Mouse (Mus musculus): ENCODE data around the gene Pheta1.
A peak's percentile ranks its signal among the peaks of the same experiment; 100 is the strongest.

Pheta1 gene

DNA sequence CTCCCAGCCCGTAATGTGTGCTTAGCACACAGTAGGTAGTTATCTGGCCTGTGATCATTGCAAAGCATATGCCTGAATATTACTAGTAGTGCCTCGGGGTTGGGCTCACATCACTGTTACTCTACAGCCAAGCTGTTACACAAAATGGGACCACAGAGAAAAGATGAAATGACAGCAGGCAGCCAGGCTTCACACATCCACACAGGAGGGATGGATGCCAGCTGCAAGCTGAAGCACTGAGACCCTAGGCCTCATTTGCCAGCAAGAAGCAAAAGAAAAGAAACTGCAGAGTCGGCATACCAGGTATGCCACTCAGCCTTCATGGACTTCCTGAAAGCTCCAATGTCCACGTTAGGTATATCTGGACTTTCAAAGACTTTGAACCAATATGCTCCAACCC, 20.9 kb upstream of the Pheta1 start:
- DNase-seq (ENCODE audit: low read depth) = no peak

DNA sequence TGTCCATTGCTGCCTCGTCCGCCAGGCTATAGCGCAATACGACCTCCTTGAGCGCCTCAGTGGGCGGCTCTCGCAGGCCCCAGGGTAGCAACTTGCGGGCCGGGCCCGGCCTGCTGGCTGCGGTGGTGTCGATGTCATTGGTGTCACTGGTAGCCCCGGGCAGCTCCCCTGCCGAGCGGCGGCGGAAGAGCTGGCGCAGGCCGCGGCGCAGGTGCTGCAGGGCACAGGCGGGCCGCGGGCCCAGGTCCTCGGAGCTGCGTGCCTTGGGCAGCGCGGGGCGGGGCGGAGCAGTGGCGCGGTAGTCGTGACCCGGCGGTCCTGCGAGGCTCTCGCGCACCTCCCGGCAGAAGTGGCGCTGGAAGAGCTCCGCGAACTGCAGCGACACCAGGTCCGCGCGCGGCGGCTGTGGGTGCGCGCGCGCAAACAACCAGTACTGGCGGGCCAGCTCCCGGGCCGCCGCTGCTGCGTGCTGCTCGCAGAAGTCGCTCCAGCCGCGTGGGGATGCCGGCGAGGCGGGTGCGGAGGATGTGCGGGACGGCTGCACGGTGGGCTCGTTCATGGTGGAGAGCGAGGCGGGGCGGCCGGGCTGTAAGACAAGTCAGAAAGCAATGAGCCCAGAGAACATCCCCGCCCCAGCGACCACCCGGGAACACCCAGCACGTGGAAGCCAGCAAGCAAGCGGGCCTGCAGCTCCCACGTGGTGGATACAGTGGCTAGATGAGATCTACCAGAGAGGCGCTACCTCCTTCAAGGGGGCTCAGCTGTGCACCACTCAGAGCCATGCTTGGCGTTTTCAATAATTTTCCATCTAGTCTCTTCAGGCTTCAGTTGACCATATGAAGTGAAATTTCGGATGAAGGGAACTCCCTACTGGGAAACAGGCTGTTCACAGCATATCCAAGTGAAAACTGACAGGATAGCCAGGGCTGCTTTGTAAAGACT, 20.0 kb upstream of the Pheta1 start:
- DNase-seq (ENCODE audit: low read depth) = no peak

DNA sequence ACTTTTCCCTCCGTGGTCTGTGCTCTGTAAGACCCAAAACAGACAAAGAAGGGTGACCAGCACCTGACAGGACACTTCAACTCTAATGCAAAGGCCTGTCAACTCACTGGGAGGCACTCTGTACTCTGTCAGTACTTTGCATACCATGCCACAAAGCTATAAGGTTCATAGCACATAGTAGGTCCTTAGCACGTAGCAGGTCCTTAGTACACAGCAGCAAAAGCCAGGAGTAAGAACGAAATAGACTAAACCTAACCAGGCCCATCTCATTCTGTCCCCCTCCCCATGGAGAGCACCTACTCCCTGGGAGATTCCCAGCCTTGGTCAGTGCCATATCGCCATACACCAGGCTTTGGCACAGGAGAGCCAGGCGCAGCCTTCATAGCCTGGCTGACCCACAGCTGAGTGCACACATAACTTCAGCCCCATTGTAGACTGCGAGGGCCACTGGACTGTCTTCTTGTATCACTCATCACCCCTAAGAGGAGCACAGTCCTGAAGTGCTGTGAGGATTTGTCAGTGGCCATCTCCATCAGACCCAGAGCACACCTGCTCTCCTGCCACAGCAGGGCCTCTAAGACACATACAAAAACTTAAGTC, 17.7 kb upstream of the Pheta1 start:
- no peak for DNase-seq (ENCODE audit: low read depth)

DNA sequence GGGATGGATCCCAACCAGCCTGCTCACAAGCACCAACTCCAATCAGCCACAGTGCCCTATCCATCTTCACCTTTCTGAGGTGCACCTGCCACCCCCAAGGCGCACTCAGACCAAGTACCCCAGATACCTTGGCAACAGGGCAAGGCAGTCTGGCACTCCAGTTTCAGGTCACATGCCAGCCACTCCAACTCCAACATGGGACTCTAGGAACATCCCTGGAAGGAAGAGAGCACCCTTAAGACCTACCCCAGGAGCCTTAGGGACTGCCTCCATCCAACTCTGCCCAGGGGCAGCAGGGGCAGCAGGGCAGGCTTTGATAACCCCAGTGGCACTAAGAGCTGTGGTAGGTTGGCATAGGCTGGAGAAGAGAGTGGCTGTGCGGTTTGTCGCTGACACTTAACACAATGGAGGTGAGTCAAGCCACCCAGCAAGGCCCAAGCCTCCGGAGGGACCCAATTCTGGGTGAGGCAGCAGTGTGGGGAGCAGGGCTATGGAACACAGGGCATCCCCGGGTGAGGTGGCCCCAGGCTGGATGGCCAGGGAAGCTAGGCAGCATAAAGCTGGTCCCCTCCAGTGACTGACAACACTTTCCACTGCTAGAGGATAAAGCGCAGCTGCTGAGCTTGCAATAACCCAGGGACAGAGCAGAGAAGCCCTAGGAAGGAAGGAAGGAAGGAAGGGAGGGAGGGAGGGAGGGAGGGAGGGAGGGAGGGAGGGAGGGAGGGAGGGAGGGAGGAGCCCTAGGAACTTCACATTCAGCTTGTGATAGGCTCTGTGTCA, 16.2 kb upstream of the Pheta1 start:
- DNase-seq (ENCODE audit: low read depth) = no peak

DNA sequence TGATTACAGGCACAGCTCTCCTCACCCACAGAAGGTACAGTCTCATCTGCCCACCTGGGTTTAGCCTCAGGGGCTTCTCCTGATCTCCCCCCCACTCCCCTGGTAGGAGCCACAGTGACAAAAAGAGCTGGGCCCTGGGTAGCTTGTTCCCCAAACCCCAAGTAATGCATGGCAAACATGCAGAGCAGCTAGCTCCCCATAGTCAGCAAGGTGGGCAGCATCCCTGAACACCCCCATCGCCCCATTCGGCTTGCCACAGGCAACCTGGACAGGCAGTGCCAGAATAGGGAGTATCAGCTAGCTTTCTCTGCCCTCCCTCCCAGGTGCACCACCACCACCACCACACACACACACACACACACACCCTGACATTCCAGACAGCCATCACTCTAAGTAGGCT, 15.6 kb upstream of the Pheta1 start:
- DNase-seq (ENCODE audit: low read depth) = no peak

DNA sequence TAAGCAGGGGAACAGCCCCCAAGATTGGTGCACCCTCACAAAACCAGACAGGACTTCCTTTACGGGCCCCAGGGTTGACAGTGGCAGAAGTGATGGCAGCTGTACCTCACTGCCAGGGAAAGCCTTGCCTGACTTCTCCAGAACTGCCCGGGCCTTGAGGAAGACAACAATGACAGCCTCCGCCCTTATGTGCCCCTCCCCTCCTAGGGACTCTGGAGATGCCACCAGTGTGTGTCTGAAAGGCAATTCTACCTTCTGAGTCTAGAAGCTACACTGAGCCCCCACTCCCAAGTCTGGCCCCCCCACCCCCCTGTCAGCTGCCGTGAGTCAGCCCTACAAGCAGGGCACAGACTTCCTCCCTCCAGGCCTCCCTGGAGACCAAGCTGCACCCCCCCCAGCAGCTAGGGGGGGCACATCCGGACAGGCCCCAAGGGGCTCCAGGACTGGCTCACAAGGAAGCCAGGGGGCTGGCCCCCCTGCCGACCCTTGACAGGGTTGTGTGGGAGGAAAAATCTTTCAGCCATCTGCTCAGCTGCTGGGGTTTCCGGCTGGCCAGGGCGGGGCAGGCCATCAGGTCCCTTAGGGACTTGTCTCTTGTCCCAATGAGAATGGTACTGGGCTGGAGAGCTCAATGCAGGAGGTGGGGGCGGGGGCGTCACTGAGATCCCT, 15.1 kb upstream of the Pheta1 start:
- DNase-seq (ENCODE audit: low read depth) = no peak

DNA sequence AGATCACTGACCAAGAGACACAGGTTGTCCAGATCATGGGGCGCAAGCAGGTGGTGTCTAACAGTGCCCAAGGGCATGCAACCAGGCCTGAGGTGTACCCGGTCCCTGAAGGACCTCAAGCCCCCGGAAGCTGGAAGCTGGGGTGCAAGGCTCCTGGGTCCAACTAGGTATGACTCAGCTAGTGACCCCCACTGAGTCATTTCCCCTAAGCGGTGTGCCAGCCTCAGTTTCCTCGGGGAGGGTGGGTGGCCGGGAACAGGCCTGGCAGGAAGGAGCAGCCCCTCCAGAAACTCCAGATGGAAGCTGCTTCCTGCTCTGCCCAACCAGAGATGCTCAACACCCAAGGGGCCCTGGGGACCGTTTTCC, 14.6 kb upstream of the Pheta1 start:
- no peak for DNase-seq (ENCODE audit: low read depth)

DNA sequence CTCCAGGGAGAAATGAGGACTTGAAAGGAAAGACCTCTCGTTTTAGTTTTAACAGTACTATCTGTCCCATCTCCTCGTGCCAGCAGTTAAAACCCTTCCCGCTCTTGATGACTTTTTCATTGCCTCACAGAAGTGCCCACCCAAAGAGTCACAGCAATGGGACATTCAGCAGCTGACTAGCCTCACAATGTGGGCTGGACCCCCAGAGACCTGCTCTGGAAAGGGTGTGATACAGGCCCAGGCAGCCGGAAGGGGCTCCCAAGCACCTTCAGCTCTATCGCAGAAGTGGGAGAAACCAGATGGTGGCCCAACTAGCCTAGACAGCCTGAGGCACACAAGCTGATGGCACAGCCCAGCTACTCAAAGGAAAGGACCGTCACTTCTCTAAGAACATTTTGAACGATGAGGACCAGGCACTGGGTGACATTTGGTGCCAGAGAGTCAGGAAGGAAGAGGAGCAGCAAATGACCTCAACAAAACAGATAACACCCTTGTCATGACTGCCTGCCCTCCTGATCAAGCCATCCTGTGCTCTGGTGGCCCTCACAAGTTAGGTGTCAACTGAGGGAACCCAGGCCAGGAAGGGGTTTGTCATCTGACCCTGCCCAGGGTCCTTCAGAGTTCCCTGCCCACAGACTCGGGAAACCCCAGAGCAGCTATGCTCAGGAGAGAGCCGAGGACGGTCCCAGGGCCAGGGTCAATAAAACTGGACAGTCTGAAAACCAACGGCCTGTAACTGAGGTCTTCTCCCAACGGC, 13.6 kb upstream of the Pheta1 start:
- peak; percentile 21 for DNase-seq (ENCODE audit: low read depth)

DNA sequence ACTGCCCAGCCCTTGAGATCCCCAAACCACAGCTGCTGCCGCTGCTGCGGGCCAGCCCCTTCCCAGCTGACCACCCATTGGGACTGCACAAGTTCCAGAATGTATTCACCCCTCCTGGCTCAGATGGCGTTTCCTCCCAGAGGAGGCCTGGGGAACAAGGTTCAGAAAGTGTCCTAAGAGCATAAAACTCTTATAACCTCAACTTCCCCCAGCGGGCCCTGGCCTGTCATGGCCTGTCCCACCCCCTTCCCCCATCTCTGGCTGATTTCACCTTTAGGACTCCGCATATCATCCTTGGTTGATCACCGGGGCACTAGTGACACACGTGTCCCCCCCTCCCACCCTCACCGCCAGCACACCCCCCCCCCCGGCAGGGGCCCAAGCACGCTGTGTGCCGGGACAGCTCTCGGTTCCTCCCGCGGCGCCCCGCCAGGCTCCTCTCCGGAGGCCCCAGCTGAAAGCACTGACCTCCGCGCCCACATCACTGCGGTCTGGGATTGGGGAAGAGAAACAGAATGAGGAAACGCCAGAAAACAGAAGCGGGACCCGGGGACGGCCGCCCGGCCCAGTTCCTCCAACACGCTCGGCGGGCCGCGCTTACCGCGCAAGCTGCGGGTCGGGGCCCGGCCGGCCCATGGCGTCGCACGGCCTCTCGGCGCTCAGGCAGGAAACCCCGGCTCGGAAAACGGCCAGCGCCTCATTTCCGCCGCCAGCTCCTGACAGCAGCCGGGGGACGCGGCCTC, 12.7 kb upstream of the Pheta1 start:
- no peak for DNase-seq (ENCODE audit: low read depth)

DNA sequence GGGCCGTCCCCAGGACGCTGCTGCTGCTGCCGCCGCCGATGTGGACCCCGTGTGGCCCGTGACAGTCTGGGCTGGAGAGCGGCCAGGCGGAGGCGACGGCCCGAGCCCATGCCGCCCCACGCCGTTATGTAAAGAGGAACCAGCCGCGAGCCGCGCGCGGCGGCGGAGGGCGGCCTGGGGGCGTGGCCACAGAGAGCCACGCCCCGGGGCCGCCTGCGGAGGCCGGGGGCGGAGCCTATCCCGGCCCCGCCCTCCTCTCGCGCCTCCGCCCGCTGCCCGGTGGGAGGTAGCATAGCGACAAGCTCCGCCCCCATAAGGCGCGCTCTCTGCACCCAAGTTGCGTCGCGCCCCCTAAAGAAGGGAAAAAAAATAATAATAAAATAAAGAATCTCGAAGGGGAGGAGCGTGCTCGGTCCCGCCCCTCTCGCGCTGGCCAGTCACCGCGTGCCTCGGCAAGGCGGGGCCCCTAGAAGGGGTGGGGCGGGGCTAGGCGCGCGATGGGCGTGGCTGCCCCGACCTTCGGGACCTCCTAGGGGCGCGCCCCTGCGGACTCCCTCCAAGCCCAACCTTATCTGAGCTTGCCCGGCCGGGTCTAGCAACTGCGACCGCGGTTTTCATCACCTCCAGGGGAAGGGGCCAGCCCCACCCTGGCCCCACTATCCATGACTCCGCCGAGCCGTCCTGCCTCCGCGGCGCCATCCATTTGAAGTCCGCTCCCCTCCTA, 11.9 kb upstream of the Pheta1 start:
- peak; percentile 91 for DNase-seq (ENCODE audit: low read depth)

DNA sequence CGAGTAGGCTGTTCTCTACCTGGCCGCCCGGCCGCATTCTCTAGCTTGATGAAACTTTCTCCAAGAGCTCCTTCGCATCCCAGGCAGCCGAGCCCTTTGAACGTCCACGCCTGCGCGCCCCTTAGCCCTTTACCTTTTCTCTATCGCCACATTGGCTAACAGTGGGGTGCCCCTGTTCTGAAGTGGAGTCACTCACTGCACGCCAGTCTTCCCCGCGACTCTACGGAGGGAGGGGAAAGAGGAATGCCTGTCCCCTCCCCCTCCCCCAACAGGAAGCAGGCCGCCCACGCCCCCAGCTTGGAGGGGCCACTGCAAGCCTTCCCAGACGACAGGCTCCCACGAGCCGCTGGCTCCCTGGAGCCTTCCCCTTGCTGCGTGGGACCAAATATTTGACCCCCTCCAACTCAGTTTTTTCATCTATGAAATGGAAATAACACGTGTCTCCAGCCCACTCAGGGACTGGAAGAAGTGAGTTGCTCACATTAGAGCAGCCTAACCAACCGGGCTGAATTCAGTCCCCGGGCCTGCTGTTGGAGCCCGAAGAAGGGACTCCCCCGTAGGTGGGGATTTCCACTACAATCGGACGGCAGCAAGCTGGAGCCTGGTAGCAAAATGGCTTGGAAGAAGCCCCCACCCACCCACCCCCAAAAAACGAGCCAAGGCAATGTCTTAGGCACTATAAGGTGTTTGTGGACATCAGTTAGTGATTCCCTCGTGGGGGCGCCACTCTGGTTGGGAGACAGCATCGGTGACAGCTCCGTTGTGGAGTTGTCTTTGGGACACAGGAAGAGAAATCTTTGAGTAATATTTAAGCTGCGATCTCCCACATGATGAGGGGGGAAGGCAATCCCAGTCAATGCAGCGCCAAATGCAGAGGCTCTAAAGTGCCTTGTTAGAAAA, 11.1 kb upstream of the Pheta1 start, which contains the start of gene Sh2b3:
Gene Sh2b3 (minus strand): TSS at position 206 of the 900 bp plus-strand sequence.
- no peak for DNase-seq (ENCODE audit: low read depth)

DNA sequence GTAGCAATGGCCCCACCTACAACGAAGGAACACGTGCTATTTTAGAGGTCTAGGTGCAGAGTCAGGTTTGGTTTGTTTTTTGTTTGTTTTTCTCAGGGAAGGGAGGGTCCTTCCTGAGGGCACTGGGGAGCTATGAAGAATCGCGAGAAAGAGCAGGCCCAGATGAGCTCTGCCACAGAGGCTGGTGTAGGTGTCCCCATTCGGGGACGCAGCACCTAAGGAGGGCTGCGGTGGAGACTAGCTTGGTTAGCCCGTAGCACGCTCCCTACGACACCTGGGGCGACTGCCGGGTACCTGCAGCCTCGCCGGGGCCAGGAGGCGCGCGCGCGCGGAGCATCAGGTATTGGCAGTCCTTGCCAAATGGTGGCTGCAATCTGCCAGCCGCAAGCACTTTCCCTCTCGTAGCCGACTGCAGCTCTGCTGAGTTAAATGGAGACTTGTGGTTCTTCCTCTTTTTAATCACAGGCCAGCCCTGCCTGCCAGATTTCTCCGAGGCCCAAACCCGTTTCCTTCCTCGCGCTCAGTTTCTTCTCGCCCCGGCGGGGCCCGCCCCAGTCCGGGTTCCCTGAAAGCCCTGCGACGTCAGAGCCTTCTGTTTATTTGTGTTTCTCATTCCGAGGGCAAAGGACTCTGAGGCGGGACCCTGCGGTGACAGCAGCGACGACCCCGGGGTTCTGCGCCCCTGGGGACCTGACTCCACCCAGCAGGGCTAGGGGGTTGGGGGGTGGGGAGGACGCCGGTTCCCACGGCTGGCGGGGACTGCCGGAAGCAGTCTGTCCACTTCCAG, 10.2 kb upstream of the Pheta1 start:
- peak; percentile 27 for DNase-seq (ENCODE audit: low read depth)

DNA sequence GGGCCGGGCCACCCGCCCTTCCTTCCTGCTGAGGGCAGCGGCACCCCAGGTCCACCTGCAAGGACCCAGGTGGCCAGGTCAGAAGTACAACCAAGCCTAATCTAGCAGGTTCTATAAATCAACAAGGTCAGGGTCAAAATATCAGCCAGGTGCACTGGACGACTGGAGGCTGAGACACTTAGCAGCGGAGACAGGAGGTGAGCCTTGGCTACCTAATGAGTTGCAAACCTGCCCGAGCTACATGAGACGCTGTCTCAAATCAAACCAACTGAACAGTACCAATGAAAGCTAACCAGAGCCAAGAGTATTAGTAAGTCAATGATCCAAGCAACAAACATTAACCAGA, 9.7 kb upstream of the Pheta1 start:
- DNase-seq (ENCODE audit: low read depth) = no peak

DNA sequence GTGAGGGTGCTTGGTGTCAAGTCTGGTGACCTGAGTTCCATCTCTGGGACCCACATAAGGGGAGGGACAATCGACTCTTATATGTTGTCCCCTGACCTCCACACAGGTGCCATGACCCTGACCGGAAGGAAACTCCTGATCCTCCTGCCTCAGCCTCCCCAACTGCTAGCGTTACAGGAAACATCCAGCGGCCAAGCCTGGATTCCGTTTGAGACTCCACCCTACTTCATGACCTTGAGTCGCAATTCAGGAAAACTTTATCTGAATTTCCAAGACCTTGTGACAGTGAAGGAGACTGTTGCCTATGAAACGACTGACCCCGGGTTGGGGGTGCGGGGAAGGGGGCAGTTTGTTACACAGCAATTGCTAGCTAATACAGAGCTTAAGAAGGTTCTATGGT, 7.3 kb upstream of the Pheta1 start:
- DNase-seq (ENCODE audit: low read depth) = no peak

DNA sequence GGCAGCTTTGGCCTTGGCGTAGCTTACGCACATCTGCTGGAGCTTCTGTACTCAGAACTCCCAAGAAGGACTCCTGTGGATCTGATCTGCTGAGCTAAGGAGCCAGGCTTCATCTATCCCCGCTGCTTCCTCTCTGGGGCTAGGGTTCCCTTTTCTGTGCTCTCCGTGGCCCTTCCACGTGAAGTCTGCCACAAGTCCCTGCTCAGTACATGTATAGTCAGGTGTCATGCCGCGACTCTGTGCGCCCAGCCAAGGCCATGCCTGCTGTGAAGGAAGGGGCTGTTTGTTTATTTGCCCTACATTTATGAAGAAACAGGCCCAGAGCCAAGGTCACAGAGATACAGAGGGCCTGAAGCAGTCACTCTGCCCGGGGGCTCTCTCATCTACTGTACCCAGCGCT, 6.8 kb upstream of the Pheta1 start:
- DNase-seq (ENCODE audit: low read depth) = no peak

DNA sequence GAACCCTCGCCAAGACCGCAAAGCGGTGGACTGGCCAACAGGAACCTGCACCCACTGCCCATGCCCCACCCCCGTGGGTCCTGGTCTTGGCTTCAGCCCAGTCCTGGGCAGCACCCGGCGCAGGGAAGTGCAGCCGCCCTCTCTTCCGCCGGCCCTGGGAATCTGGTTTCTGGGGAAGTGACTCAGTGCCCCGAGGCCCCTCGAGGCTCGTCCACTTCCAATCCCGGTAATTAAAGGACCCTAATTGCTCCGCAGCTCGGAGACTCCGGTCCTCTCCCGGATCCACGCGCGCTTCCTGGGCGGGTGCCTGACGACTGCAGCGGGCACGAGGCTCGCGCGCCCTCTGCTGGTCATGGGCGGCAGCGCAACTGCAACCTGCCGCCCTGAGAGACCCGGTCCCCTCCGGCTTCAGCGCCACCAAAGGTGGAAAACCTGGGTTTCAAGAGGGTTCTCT, 6.1 kb upstream of the Pheta1 start:
- peak; percentile 60 for DNase-seq (ENCODE audit: low read depth)

DNA sequence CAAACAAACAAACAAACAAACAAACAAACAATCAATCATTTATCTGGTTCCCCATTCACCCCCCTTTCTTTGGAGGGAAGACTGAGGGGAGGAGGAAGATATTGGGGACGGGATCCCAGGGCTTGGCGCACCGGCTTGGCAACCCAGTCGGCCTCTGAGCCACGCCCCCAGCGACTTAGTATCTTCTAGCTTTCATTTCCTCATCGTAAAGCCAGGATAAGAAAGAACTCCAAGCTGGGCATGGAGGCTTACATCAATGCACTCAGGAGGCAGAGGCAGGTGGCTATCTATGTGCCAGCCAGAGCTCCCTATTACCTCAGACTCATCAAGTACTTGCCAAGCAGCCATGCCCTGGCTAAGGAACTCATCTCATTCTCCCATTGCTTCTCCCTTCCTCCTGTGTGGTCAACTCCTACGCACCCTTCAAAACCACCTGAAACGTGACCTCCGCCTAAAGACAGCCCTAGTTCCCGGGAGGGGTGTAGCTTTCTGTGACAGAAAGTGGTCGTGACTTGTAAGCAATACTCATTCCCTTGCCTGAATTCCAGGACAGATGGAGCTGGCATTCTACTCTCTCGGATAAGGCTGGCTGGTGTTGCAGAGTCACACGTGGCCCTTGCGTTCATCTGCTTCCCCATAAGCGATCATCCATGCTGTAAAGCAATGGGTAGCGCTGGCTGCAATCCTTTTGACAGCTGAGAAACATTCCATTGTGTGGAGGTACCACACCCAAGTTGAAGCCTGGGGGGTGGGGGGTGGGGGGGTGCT, 5.5 kb upstream of the Pheta1 start:
- peak; percentile 42 for DNase-seq (ENCODE audit: low read depth)
